Mouse (Mus musculus) activated CD4-positive, CD25-positive, alpha-beta regulatory T cell, adult 4 months (primary cell): ENCODE results near the gene Gm21190. TPM values are rescaled to one million over a fixed set of nuclear protein-coding genes. Genes with fewer than 3 reads are reported as not detected.
"Not testable (repeated sequence)": the region's sequence is repeated elsewhere in the genome, so short reads cannot be mapped to it uniquely, and the experiment has no call there.

ENCODE experiments used
- ATAC-seq: one replicate; pipeline ENCODE4 v1.8.0; 2017
- polyA plus RNA-seq, 2 experiments: library from polyadenylated mRNA; unstranded; fragments of 100-300 nt; shearing (Covaris generic); gene quantifications; one replicate each; pipeline ENCODE4 v1.2.1; 2017

The Gm21190 gene
- polyA plus RNA-seq, 2 experiments from 2014 or later: not detected

DNA sequence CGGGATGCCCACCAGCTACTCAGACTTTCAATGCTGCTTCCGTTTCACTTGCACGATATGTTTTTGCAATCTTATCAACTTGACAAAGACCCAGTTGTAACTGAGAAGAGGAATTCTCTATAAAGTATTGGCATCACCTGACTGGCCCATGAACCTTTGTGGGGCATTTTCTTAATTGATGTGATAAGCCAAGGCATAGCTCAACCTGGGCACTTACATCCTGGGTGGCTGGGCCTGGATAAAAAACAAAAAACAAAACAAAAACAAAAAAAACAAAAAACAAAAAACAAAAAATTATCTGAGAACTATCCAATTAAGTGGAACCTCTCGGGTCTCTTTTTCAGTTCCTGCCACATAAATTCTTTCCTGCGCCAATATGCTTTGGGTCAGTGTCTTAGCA, 40.3 kb downstream of the Gm21190 start:
- no peak for ATAC-seq

DNA sequence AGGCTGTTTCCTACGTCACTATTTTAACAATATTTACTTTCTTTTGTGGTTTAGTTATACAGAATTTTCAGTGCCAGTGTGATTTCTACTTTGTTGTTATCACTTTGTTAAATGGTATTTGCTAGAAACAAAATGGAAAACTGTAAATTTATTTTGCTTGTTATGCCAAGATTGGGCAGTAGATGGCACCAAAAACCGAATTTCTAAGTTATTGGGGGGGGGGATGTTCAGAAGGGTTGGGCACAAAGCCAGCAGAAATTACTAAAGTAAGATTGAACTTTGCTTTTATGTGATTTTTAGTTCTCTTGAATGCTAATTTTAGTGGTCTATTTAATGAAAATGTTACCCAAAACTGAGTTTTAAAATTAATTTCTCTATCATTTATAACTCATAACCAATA, 44.4 kb downstream of the Gm21190 start:
- not testable (repeated sequence) for ATAC-seq

DNA sequence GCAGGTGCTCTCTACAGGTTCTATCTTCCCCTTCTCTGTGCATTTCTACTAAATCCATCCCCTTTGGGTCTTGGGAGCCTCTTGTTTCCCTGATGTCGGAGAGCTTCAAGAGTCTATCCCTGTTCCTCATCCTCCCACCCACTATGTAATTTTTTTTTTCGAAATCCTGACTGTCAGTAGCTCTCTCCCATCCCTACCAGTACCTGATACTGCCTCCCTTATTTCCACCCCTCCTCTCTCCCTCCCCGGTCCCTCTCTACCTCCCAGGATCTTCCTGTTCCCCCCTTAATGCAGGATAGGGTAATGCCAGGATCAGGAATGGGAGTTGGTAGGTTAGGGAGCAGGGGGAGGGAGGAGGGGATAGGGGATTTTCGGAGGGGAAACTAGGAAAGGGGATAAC, 45.4 kb downstream of the Gm21190 start:
- not testable (repeated sequence) for ATAC-seq

- not testable (repeated sequence) for ATAC-seq
These were observed 46.2 kb downstream of the Gm21190 start for GRCm38 (mm10) chr5:15482815-15483214.

- ATAC-seq: not testable (repeated sequence)
These were observed 52.6 kb downstream of the Gm21190 start, which contains the start of gene Gm21149 for GRCm38 (mm10) chr5:15476423-15476822. Gene Gm21149 (minus strand): TSS chr5:15476523.

Other genes starting within 250 kb of the Gm21190 start
- gene Gm21149, start 52.7 kb downstream of the Gm21190 start, polyA plus RNA-seq: not detected
- gene Gm21083, start 48.1 kb upstream of the Gm21190 start, polyA plus RNA-seq: not detected
- not detected for gene Speer4d, start 89.8 kb upstream of the Gm21190 start, polyA plus RNA-seq
- not detected for gene 4930572O03Rik, start 127.8 kb upstream of the Gm21190 start, polyA plus RNA-seq
- not detected for gene Speer4c, start 185.0 kb upstream of the Gm21190 start, polyA plus RNA-seq